Mouse (Mus musculus): ENCODE results near the gene Gm15107.
"Not testable (repeated sequence)": the region's sequence is repeated elsewhere in the genome, so short reads cannot be mapped to it uniquely, and the experiment has no call there.

The Gm15107 gene

DNA sequence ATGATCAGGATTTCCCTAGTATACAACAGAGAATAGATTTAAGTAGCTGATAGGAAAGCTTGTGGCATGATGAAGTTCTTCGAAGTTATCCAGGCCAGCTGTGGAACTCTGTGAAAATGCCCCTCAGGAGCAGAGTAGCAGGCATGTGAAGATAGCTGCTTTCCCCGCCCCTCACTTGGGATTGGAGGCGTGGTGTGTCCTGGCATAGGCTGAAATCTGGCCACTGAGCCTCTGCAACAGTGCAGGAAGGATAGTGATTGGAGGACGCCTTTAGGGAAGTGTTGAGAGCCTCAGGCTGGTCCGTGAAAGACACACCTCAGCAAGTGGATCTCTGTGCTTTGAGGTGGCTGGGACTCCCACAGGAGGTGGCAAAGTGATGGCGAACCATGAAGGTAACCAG lies at the start of gene Gm15107:
Gene Gm15107, plus strand, starts transcription at position 301 of the 400 bp plus-strand sequence.
- DNase-seq (ENCODE audit: low read depth, low spot score): not testable (repeated sequence)
